Mouse (Mus musculus) heart, postnatal 4 days (tissue): Measurements from ENCODE around the gene Zfp260. TPM values are rescaled to one million over a fixed set of nuclear protein-coding genes. Genes with fewer than 3 reads are reported as not detected.

Source experiments
- DNase-seq: peaks from one replicate; pipeline ENCODE4 v3.0.0; 2021
- microRNA-seq, 2 experiments: library from miRNA; unstranded; fragments of <30 nt; microRNA quantifications; one replicate each; pipeline ENCODE4 v1.2.0; 2021 to 2022
- total RNA-seq, 2 experiments: library from RNA; stranded (reverse); gene quantifications; 2 replicates each; pipeline ENCODE4 v1.2.3; 2021

The Zfp260 gene
- total RNA-seq, 2 experiments from 2014 or later = 44.2 to 46.1 TPM

GRCm38 (mm10) chr7:30122188-30122530 is 27.6 kb downstream of the Zfp260 start:
- no peak for DNase-seq

- no peak for DNase-seq
These were observed 35.3 kb downstream of the Zfp260 start for GRCm38 (mm10) chr7:30129900-30130299.

GRCm38 (mm10) chr7:30132396-30132795 is 37.8 kb downstream of the Zfp260 start:
- no peak for DNase-seq

- no peak for DNase-seq
These were observed 42.2 kb downstream of the Zfp260 start for GRCm38 (mm10) chr7:30136826-30137225.

GRCm38 (mm10) chr7:30143170-30143554 is 48.6 kb downstream of the Zfp260 start:
- DNase-seq = no peak

GRCm38 (mm10) chr7:30143555-30144209 is 49.1 kb downstream of the Zfp260 start:
- DNase-seq = peak; percentile 84

- DNase-seq = no peak
These were observed 52.4 kb downstream of the Zfp260 start for GRCm38 (mm10) chr7:30147011-30147410.

GRCm38 (mm10) chr7:30154040-30154439 is 59.5 kb downstream of the Zfp260 start:
- no peak for DNase-seq

GRCm38 (mm10) chr7:30155507-30155906 is 60.9 kb downstream of the Zfp260 start:
- DNase-seq = no peak

Small RNA genes within 50 kb of the gene (microRNA-seq; reads per million reads assigned to microRNA genes)
- gene Gm23368 = 0 reads per million in 2 experiments

Other genes with a start within 250 kb of the Zfp260 start
- gene Zfp940, start 241.1 kb upstream of the Zfp260 start, total RNA-seq = under 1 TPM; 0.33 to 0.34 TPM
- gene Zfp420, start 234.8 kb upstream of the Zfp260 start, total RNA-seq = 1 to 10 TPM; 2.6 to 3.3 TPM
- gene Zfp27, start 188.2 kb upstream of the Zfp260 start, total RNA-seq = 10 to 100 TPM; 11.9 to 13.2 TPM
- gene Zfp383, start 186.6 kb upstream of the Zfp260 start, total RNA-seq = 1 to 10 TPM; 8.5 to 9.4 TPM
- gene Zfp74, start 140.7 kb upstream of the Zfp260 start, total RNA-seq = 1 to 10 TPM; 6.5 to 7.1 TPM
- gene Zfp568, start 110.8 kb upstream of the Zfp260 start, total RNA-seq = 10 to 100 TPM; 83.8 to 87.0 TPM
- gene Zfp14, start 43.4 kb upstream of the Zfp260 start, total RNA-seq = 1 to 10 TPM; 1.8 to 2.1 TPM
- gene Zfp82, start 21.9 kb upstream of the Zfp260 start, total RNA-seq = 1 to 10 TPM in 1 of 2 experiments, under 1 TPM in 1; 0.23 to 1.0 TPM
- gene Gm26920, start 4.4 kb upstream of the Zfp260 start, total RNA-seq = under 1 TPM in 1 of 2 experiments, not detected in 1; 0.74 TPM
- gene Zfp566, start 4.2 kb upstream of the Zfp260 start, total RNA-seq = 1 to 10 TPM; 2.8 to 3.5 TPM
- gene Zfp382, start 27.2 kb downstream of the Zfp260 start, total RNA-seq = 10 to 100 TPM; 10.5 to 11.0 TPM
- 10 to 100 TPM; 45.3 to 46.6 TPM for gene Zfp146, start 75.0 kb downstream of the Zfp260 start, total RNA-seq
- gene Cox7a1, start 89.4 kb downstream of the Zfp260 start, total RNA-seq = 100 to 1,000 TPM; 693 to 795 TPM
- gene Capns1, start 104.0 kb downstream of the Zfp260 start, total RNA-seq = 100 to 1,000 TPM; 251 to 261 TPM
- 10 to 100 TPM; 61.9 to 70.3 TPM for gene Polr2i, start 137.2 kb downstream of the Zfp260 start, total RNA-seq
- 10 to 100 TPM; 77.2 to 78.9 TPM for gene Tbcb, start 137.5 kb downstream of the Zfp260 start, total RNA-seq
- gene Ovol3, start 140.9 kb downstream of the Zfp260 start, total RNA-seq = not detected
- gene Thap8, start 185.3 kb downstream of the Zfp260 start, total RNA-seq = under 1 TPM; 0.38 to 0.54 TPM
- gene Wdr62, start 185.6 kb downstream of the Zfp260 start, total RNA-seq = 10 to 100 TPM in 1 of 2 experiments, 1 to 10 TPM in 1; 9.7 to 12.3 TPM
- 10 to 100 TPM; 10.1 to 12.8 TPM for gene Clip3, start 197.0 kb downstream of the Zfp260 start, total RNA-seq
- 10 to 100 TPM; 29.4 to 30.8 TPM for gene Alkbh6, start 213.9 kb downstream of the Zfp260 start, total RNA-seq
- gene Syne4, start 220.0 kb downstream of the Zfp260 start, total RNA-seq = 1 to 10 TPM; 1.3 to 3.2 TPM
- gene E130208F15Rik, start 227.0 kb downstream of the Zfp260 start, total RNA-seq = under 1 TPM; 0.70 to 0.91 TPM
- gene Sdhaf1, start 229.1 kb downstream of the Zfp260 start, total RNA-seq = 10 to 100 TPM; 15.5 to 16.6 TPM